Mouse (Mus musculus) embryonic facial prominence, embryonic 11.5 days (tissue): ENCODE measurements at regions not wholly inside any gene's neighbourhood (a gene's known extent, or its start where the extent isn't known, plus 50 kb on each side); places are given as distances from the start of the nearest gene placed in this dataset.

Source experiments
- ATAC-seq: fragments of 200-750 bp; cut with Nextera tagmentation; replicated peaks from 2 replicates; pipeline ENCODE4 v1.8.0; 2017; ENCODE audit warnings: low read depth; ENCODE audit not compliant: insufficient number of reproducible peaks, low FRiP score, low TSS enrichment
- DNase-seq: peaks from one replicate; pipeline ENCODE4 v3.0.0-alpha.2; 2015; ENCODE audit warnings: low spot score
- H3K27ac ChIP-seq: fragments of 300-500 bp; sonication (generic); replicated peaks from 2 replicates; pipeline ENCODE4 v1.5.1; 2014; ENCODE audit warnings: mild to moderate bottlenecking, low read depth, low read length, control low read depth
- H3K27me3 ChIP-seq: fragments of 300-500 bp; sonication (generic); 2 replicates; pipeline ENCODE4 v1.6.1; 2014; ENCODE audit warnings: mild to moderate bottlenecking, low read length, moderate library complexity, mixed read lengths; ENCODE audit not compliant: control insufficient read depth, insufficient read depth
- H3K36me3 ChIP-seq: fragments of 300-500 bp; sonication (generic); replicated peaks from 2 replicates; pipeline ENCODE4 v1.6.1; 2014; ENCODE audit warnings: low read depth, mild to moderate bottlenecking, low read length, moderate library complexity, mixed read lengths; ENCODE audit not compliant: control insufficient read depth, insufficient read depth
- H3K4me1 ChIP-seq: fragments of 300-500 bp; sonication (generic); 2 replicates; pipeline ENCODE4 v1.6.1; 2014; ENCODE audit warnings: low read length, mixed read lengths; ENCODE audit not compliant: control insufficient read depth, insufficient read depth
- H3K4me2 ChIP-seq: fragments of 300-500 bp; sonication (generic); 2 replicates; pipeline ENCODE4 v1.6.1; 2014; ENCODE audit warnings: low read depth, mild to moderate bottlenecking, control low read depth, low read length, moderate library complexity
- H3K4me3 ChIP-seq: fragments of 300-500 bp; sonication (generic); 2 replicates; pipeline ENCODE4 v1.5.1; 2014; ENCODE audit warnings: low read depth, low read length, control low read depth
- H3K9ac ChIP-seq: fragments of 300-500 bp; sonication (generic); replicated peaks from 2 replicates; pipeline ENCODE4 v1.6.1; 2014; ENCODE audit warnings: mild to moderate bottlenecking, control low read depth, low read length
- H3K9me3 ChIP-seq: fragments of 300-500 bp; sonication (generic); replicated peaks from 2 replicates; pipeline ENCODE4 v1.6.1; 2016; ENCODE audit warnings: mild to moderate bottlenecking, low read length, inconsistent platforms, mixed read lengths; ENCODE audit not compliant: control insufficient read depth
- WGBS: fragments of 180-500 bp; shearing (Covaris S2); extraction: QIAGEN DNeasy Blood & Tissue Kit; methylation state at CpG from one replicate; pipeline ENCODE4 v1.1.7; 2014; 5-methylcytosine and 5-hydroxymethylcytosine counted together

GRCm38 (mm10) chr6:33117877-33118276, 57.8 kb upstream of the Chchd3 start:
- ATAC-seq: no peak
- Histone ChIP-seq H3K9me3 (no peaks in the 10 kb centered on the region), H3K4me3 (no peak overlapping the region), H3K4me1 (no peaks in the 10 kb centered on the region), H3K27ac (no peak overlapping the region), H3K4me2 (no peak overlapping the region), H3K9ac (no peak overlapping the region), H3K36me3 (no peaks in the 10 kb centered on the region), H3K27me3 (no peaks in the 10 kb centered on the region)
- DNase-seq: no peak
- WGBS: 75% methylated on average over 1 of the region's 1 CpGs

GRCm38 (mm10) chr6:33120581-33120980, 60.5 kb upstream of the Chchd3 start:
- ATAC-seq (no peak), DNase-seq (no peak)
- no peaks in the 10 kb centered on the region for H3K36me3 ChIP-seq
- no peaks in the 10 kb centered on the region for H3K9me3 ChIP-seq
- no peaks in the 10 kb centered on the region for H3K4me1 ChIP-seq
- no peak overlapping the region for H3K9ac ChIP-seq
- no peak overlapping the region for H3K4me2 ChIP-seq
- H3K27me3 ChIP-seq: no peaks in the 10 kb centered on the region
- H3K27ac ChIP-seq: no peak overlapping the region
- no peak overlapping the region for H3K4me3 ChIP-seq

- Histone ChIP-seq H3K4me1 (no peaks in the 10 kb centered on the region), H3K27ac (no peak overlapping the region), H3K9me3 (no peaks in the 10 kb centered on the region), H3K27me3 (no peaks in the 10 kb centered on the region), H3K4me2 (no peak overlapping the region), H3K36me3 (no peaks in the 10 kb centered on the region), H3K9ac (no peak overlapping the region), H3K4me3 (no peak overlapping the region)
- DNase-seq: peak; percentile 94
- WGBS: 6% methylated on average over 8 of the region's 8 CpGs
- no peak for ATAC-seq
These were observed 66.5 kb upstream of the Chchd3 start for GRCm38 (mm10) chr6:33126574-33126973.

- no peaks in the 10 kb centered on the region for H3K27me3 ChIP-seq
- no peaks in the 10 kb centered on the region for H3K36me3 ChIP-seq
- ATAC-seq (no peak), DNase-seq (no peak)
- no peak overlapping the region for H3K4me2 ChIP-seq
- no peak overlapping the region for H3K4me3 ChIP-seq
- 69% methylated on average over 7 of the region's 7 CpGs for WGBS
- no peaks in the 10 kb centered on the region for H3K9me3 ChIP-seq
- H3K4me1 ChIP-seq: no peaks in the 10 kb centered on the region
- no peak overlapping the region for H3K27ac ChIP-seq
- H3K9ac ChIP-seq: no peak overlapping the region
These were observed 76.8 kb upstream of the Chchd3 start for GRCm38 (mm10) chr6:33136906-33137305.

- no peak overlapping the region for H3K4me3 ChIP-seq
- no peak for ATAC-seq
- H3K27me3 ChIP-seq: no peaks in the 10 kb centered on the region
- 43% methylated on average over 8 of the region's 8 CpGs for WGBS
- no peaks in the 10 kb centered on the region for H3K36me3 ChIP-seq
- no peaks in the 10 kb centered on the region for H3K9me3 ChIP-seq
- peak; percentile 76 for DNase-seq
- no peak overlapping the region for H3K27ac ChIP-seq
- H3K4me1 ChIP-seq: no peaks in the 10 kb centered on the region
- H3K9ac ChIP-seq: no peak overlapping the region
- no peak overlapping the region for H3K4me2 ChIP-seq
These were observed 77.8 kb upstream of the Chchd3 start for GRCm38 (mm10) chr6:33137823-33138222.

- no peak overlapping the region for H3K9ac ChIP-seq
- no peak overlapping the region for H3K4me2 ChIP-seq
- no peak for ATAC-seq
- no peak for DNase-seq
- no peak overlapping the region for H3K27ac ChIP-seq
- H3K9me3 ChIP-seq: no peaks in the 10 kb centered on the region
- H3K36me3 ChIP-seq: no peaks in the 10 kb centered on the region
- no peaks in the 10 kb centered on the region for H3K4me1 ChIP-seq
- H3K27me3 ChIP-seq: no peaks in the 10 kb centered on the region
- 81% methylated on average over 11 of the region's 11 CpGs for WGBS
- no peak overlapping the region for H3K4me3 ChIP-seq
These were observed 82.4 kb upstream of the Exoc4 start for GRCm38 (mm10) chr6:33166479-33166878.

GRCm38 (mm10) chr6:33173606-33174005, 75.3 kb upstream of the Exoc4 start:
- WGBS: 85% methylated on average over 12 of the region's 12 CpGs
- no peak for DNase-seq
- Histone ChIP-seq H3K27ac (no peak overlapping the region), H3K36me3 (no peaks in the 10 kb centered on the region), H3K4me2 (no peak overlapping the region), H3K9me3 (no peaks in the 10 kb centered on the region), H3K27me3 (no peaks in the 10 kb centered on the region), H3K4me1 (no peaks in the 10 kb centered on the region), H3K4me3 (no peak overlapping the region), H3K9ac (no peak overlapping the region)
- no peak for ATAC-seq

GRCm38 (mm10) chr6:33174616-33175015, 74.3 kb upstream of the Exoc4 start:
- H3K9ac ChIP-seq: no peak overlapping the region
- no peaks in the 10 kb centered on the region for H3K36me3 ChIP-seq
- ATAC-seq: no peak
- no peaks in the 10 kb centered on the region for H3K9me3 ChIP-seq
- no peak overlapping the region for H3K4me3 ChIP-seq
- no peaks in the 10 kb centered on the region for H3K27me3 ChIP-seq
- DNase-seq: no peak
- H3K4me1 ChIP-seq: no peaks in the 10 kb centered on the region
- H3K27ac ChIP-seq: no peak overlapping the region
- 57% methylated on average over 6 of the region's 6 CpGs for WGBS
- no peak overlapping the region for H3K4me2 ChIP-seq
